Mouse (Mus musculus) limb, embryonic 14.5 days (tissue): ENCODE results near the gene Gm27029. TPM values are rescaled to one million over a fixed set of nuclear protein-coding genes. Genes with fewer than 3 reads are reported as not detected.
"Not testable (repeated sequence)": the region's sequence is repeated elsewhere in the genome, so short reads cannot be mapped to it uniquely, and the experiment has no call there.

Experiments
- ATAC-seq: fragments of 200-750 bp; cut with Nextera tagmentation; 2 replicates; pipeline ENCODE4 v1.8.0; 2017; ENCODE audit warnings: low read depth, moderate number of reproducible peaks, moderate TSS enrichment; ENCODE audit not compliant: low FRiP score
- DNase-seq: peaks from one replicate; pipeline ENCODE4 v3.0.0-alpha.2; 2015; ENCODE audit warnings: low spot score
- H3K27ac ChIP-seq: fragments of 300-500 bp; sonication (generic); replicated peaks from 2 replicates; pipeline ENCODE4 v1.5.1; 2014; ENCODE audit warnings: low read depth, mild to moderate bottlenecking, low read length, moderate library complexity, mixed read lengths
- H3K27me3 ChIP-seq: fragments of 300-500 bp; sonication (generic); 2 replicates; pipeline ENCODE4 v1.6.1; 2014; ENCODE audit warnings: low read length, mixed read lengths; ENCODE audit not compliant: control insufficient read depth, insufficient read depth
- H3K36me3 ChIP-seq: fragments of 300-500 bp; sonication (generic); 2 replicates; pipeline ENCODE4 v1.6.1; 2014; ENCODE audit warnings: mild to moderate bottlenecking, low read length, moderate library complexity, mixed read lengths; ENCODE audit not compliant: control insufficient read depth, insufficient read depth
- H3K4me1 ChIP-seq: fragments of 300-500 bp; sonication (generic); 2 replicates; pipeline ENCODE4 v1.6.1; 2014; ENCODE audit warnings: antibody characterized with exemption, low read length, mixed read lengths; ENCODE audit not compliant: control insufficient read depth, insufficient read depth
- H3K4me2 ChIP-seq: fragments of 300-500 bp; sonication (generic); replicated peaks from 2 replicates; pipeline ENCODE4 v1.6.1; 2014; ENCODE audit warnings: low read depth, mild to moderate bottlenecking, low read length, moderate library complexity; ENCODE audit not compliant: severe bottlenecking
- H3K4me3 ChIP-seq: fragments of 300-500 bp; sonication (generic); replicated peaks from 2 replicates; pipeline ENCODE4 v1.5.1; 2014; ENCODE audit warnings: low read length
- H3K9ac ChIP-seq: fragments of 300-500 bp; sonication (generic); 2 replicates; pipeline ENCODE4 v1.6.1; 2014; ENCODE audit warnings: mild to moderate bottlenecking, low read depth, low read length, moderate library complexity; ENCODE audit not compliant: severe bottlenecking
- H3K9me3 ChIP-seq: fragments of 300-500 bp; sonication (generic); 2 replicates; pipeline ENCODE4 v1.6.1; 2016; ENCODE audit warnings: low read length; ENCODE audit not compliant: control insufficient read depth
- POLR2A ChIP-seq: fragments of 200-500 bp; IDR thresholded peaks from 2 replicates; pipeline ENCODE4 v1.8.0; 2012; ENCODE audit warnings: inconsistent platforms, mild to moderate bottlenecking, moderate library complexity, borderline replicate concordance; ENCODE audit not compliant: insufficient read depth, insufficient read length; ENCODE audit errors: extremely low read depth
- WGBS: fragments of 180-500 bp; shearing (Covaris S2); extraction: QIAGEN DNeasy Blood & Tissue Kit; methylation state at CpG from one replicate; pipeline ENCODE4 v1.1.7; 2014; 5-methylcytosine and 5-hydroxymethylcytosine counted together
- polyA plus RNA-seq, 2 experiments: library from polyadenylated mRNA; depleted of rRNA in 1 of 2; stranded (reverse) in 1 of 2; unstranded in 1 of 2; fragments of >200 nt; fragmentation: Nextera tagmentation in 1 of 2; extraction: Ambion mirVana in 1 of 2; gene quantifications; 2 replicates each; pipeline versions ENCODE4 v1.2.1 to v1.2.3; 2012 to 2014

The Gm27029 gene
- polyA plus RNA-seq, 2 experiments: 4.2 to 12.1 TPM

- Histone ChIP-seq H3K4me1 (no peaks in the 10 kb centered on the region), H3K27me3 (no peaks in the 10 kb centered on the region), H3K4me3 (no peak overlapping the region), H3K36me3 (no peaks in the 10 kb centered on the region), H3K9me3 (no peaks in the 10 kb centered on the region), H3K27ac (no peak overlapping the region), H3K9ac (0 out of 2 replicates have a peak overlapping the region, but pooled peaks have one; percentile 21), H3K4me2 (no peak overlapping the region)
- ATAC-seq (peak; percentile 53; the same call in 1 of the 2 replicates), DNase-seq (peak; percentile 84)
- WGBS: 4% methylated on average over 8 of the region's 8 CpGs
- TF ChIP-seq POLR2A: no peak
Observed at GRCm38 (mm10) chr11:101395110-101395509, 29.5 kb downstream of the Gm27029 start.

- TF ChIP-seq POLR2A: no peak
- 17% methylated on average over 4 of the region's 4 CpGs for WGBS
Observed at GRCm38 (mm10) chr11:101381817-101382216, 42.8 kb downstream of the Gm27029 start.

GRCm38 (mm10) chr11:101378926-101379325, 45.7 kb downstream of the Gm27029 start:
- WGBS: 75% methylated on average over 6 of the region's 6 CpGs
- Histone ChIP-seq H3K4me3 (no peak overlapping the region), H3K27me3 (no peaks in the 10 kb centered on the region), H3K9me3 (no peaks in the 10 kb centered on the region), H3K4me1 (no peaks in the 10 kb centered on the region), H3K4me2 (no peak overlapping the region), H3K9ac (no peak overlapping the region), H3K27ac (no peak overlapping the region), H3K36me3 (no peaks in the 10 kb centered on the region)
- ATAC-seq (no peak), DNase-seq (no peak)
- no peak for TF ChIP-seq POLR2A

More at GRCm38 (mm10) chr11:101381817-101382216, 42.8 kb downstream of the Gm27029 start:
- no peaks in the 10 kb centered on the region for H3K9me3 ChIP-seq
- no peak overlapping the region for H3K4me2 ChIP-seq
- H3K9ac ChIP-seq: no peak overlapping the region
- no peak overlapping the region for H3K27ac ChIP-seq
- no peaks in the 10 kb centered on the region for H3K4me1 ChIP-seq
- DNase-seq: no peak
- no peaks in the 10 kb centered on the region for H3K36me3 ChIP-seq
- no peak overlapping the region for H3K4me3 ChIP-seq
- no peaks in the 10 kb centered on the region for H3K27me3 ChIP-seq
- ATAC-seq: no peak

- not testable (repeated sequence) for H3K27me3 ChIP-seq, H3K4me3 ChIP-seq, H3K27ac ChIP-seq, ATAC-seq, H3K4me1 ChIP-seq, DNase-seq, H3K9me3 ChIP-seq, H3K4me2 ChIP-seq, H3K36me3 ChIP-seq, H3K9ac ChIP-seq
- 92% methylated on average over 8 of the region's 8 CpGs for WGBS
Observed at GRCm38 (mm10) chr11:101378196-101378595, 46.4 kb downstream of the Gm27029 start.

- H3K4me1 ChIP-seq: no peaks in the 10 kb centered on the region
- H3K4me2 ChIP-seq: no peak overlapping the region
- H3K9me3 ChIP-seq: no peaks in the 10 kb centered on the region
- no peak overlapping the region for H3K4me3 ChIP-seq
- H3K9ac ChIP-seq: no peak overlapping the region
- WGBS: 61% methylated on average over 7 of the region's 7 CpGs
- H3K27ac ChIP-seq: no peak overlapping the region
- H3K27me3 ChIP-seq: no peaks in the 10 kb centered on the region
- no peak for DNase-seq
- H3K36me3 ChIP-seq: no peaks in the 10 kb centered on the region
- no peak for TF ChIP-seq POLR2A
- ATAC-seq: no peak
Observed at GRCm38 (mm10) chr11:101374421-101374938, 50.1 kb downstream of the Gm27029 start.

- WGBS: 75% methylated on average over 5 of the region's 5 CpGs
- H3K4me3 ChIP-seq: no peak overlapping the region
Observed at GRCm38 (mm10) chr11:101370141-101370540, 54.5 kb downstream of the Gm27029 start.

More at GRCm38 (mm10) chr11:101370141-101370540, 54.5 kb downstream of the Gm27029 start:
- Histone ChIP-seq H3K4me2 (no peak overlapping the region), H3K9me3 (no peaks in the 10 kb centered on the region), H3K9ac (no peak overlapping the region), H3K27ac (no peak overlapping the region), H3K27me3 (no peaks in the 10 kb centered on the region), H3K4me1 (no peaks in the 10 kb centered on the region), H3K36me3 (no peaks in the 10 kb centered on the region)
- ATAC-seq (no peak), DNase-seq (no peak)
- no peak for TF ChIP-seq POLR2A
